Mouse (Mus musculus): ENCODE results near the gene Cyp8b1.
A peak's percentile ranks its signal among the peaks of the same experiment; 100 is the strongest.

Cyp8b1 gene

DNA sequence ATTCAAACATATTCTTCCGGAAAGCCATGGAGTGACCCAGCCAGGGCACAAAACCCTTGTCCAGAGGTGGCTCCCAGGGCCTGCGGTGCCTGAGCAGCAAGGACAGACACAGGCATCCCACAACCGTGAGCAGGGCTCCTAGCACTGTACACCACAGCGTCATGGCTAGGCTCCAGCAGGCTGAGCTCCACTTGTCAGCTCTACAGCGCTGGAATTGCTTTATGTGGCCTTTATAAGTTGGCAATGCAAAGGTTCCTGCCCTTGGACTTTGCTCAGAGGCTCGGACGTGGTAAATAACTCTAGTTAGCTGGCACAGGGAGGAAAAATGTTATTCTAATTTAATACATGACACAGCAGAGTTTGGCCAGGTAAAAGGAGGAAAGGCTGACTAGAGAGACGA is at the start of gene Cyp8b1:
Cyp8b1 (minus strand) TSS at position 204 of the 400 bp plus-strand sequence.
- DNase-seq (ENCODE audit: low read depth): no peak

DNA sequence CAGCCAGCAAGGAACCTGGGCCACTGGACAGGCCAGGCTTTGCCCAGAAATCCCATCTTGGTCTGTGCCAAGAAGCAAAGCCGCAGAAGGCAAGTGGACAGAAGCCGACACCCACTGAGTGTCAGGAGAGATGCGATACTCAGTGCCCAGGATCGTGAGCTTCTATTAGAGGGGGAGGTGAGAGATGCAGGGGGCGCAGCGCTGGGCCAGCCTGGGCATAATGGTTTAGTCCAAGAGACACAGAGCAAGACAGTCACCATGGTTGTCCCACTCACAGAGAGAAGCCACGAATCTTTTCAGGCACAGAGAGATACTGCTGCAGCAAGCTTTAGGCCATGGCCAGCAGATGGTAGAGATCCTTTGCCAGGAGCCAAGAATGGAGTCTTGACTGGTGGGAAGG is 48.8 kb upstream of the Cyp8b1 start:
- no peak for DNase-seq (ENCODE audit: low read depth)

DNA sequence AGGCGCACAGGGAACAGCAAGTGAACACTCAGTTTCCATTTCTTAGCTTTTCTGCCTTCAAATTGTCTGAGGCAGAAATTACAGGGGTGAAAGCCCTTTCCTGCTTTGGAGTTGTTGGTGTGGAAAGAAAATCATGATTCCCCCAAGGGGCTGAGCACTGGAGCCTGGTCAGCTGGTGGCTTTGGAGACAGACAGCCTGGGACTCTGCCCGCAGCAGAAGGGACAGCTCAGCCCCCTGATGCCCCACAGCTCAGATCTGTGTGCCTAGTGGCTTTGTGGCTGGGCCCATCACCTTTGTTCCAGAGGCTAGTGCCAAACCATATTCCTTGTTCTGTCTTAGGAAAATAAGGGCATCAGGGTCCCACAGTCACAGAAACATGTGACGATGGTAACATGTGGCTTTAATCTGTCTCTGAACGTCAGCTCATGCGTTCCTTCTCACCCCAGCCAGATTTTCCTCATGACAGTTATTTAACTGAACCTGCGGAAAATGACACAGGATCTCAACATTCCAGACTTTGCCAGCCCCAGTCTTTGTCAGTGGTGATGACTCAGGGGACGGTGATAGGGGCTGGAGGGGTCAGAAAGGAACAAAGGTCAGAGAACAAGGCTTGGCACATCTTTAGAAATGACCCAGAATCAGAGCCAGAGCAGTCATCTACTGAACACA is 44.0 kb upstream of the Cyp8b1 start:
- DNase-seq (ENCODE audit: low read depth): no peak

DNA sequence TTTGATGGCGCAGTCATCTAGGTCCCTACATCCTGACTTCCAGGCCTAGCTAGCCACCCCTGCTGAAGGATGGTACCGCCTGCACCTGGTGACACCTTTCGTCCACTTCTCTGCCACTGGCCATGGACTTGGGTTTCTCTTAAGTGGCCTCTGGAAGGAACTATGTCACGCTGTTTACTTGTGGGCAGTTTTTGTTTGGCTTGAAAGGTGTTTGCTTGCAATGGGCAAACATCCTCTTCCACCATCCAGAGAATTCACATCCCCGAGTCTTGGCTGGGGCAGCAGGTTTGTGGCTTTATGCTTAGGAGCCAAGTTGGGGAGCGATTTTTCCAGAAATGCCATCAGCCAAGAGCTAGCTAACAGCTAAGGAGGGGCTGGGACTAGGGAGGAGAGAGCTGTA is 36.5 kb upstream of the Cyp8b1 start:
- DNase-seq (ENCODE audit: low read depth): no peak

DNA sequence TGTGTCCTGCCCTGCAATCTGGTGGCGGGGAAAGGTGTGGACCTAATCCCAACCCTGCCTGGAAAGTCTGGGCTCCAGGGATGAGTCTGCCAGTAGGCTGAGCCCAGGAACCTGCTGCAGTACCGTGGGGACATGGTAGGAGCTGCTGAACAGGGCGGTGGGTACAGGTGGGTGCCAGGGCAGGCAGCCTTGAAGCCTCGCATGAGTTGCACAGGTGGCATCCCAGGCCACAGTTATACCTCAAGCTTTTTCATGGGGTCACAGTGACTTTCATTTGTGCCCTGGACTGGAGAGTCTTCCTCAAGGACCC is 35.0 kb upstream of the Cyp8b1 start:
- no peak for DNase-seq (ENCODE audit: low read depth)

DNA sequence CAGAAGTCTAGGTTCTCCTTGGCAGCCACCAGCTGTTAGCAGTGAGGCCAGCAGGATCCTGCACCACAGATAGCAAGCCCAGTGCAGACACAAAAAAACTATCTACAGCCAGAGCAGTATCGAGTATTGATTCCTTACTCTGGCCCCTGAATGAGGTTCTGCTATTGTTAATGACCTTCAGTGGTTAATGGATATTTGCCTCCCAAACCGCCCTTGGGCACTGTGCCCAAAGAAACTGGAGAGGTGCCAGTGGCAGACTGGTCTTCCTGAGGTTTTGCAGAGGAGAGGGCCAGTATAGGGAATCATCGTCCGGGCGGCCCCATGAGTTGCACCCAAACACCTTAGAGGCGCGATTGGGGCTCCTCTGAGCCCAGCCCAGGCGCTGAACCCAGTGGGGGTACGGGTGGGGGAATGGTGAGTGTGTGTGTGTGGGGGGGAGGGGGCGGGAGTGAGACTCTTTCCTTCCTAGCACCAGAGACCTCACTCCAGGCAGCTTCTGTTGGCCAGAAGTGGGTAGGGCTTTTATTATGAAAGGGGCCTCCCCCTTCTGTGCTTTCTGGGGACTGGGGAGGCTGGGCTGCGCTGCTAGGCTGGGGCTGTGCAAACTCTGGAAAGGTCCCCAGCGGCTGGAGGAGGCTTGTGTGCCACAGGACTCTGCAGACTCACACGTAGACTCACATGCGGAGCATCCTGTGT is 34.5 kb upstream of the Cyp8b1 start, which contains the start of gene Fam198a:
Fam198a (plus strand) TSS at position 571 of the 696 bp plus-strand sequence.
- DNase-seq (ENCODE audit: low read depth): no peak

DNA sequence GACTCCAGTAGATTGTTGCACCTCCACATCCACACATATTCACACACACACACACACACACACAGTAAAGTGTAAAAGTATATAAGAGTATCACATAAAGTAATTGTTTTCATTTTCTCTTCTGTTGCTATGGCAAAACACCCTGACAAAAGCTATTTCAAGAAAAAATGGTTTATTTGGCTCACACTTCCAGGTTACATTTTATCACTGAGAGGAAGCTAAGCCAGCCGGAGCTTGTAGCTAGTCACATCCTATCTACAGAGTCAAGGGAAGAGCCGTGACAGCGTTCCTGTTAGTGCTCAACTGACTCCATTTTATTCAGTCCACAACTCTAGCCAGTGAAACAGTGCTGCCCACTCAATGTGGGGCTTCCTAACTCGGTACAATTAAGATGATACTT is 32.3 kb upstream of the Cyp8b1 start:
- DNase-seq (ENCODE audit: low read depth): no peak

DNA sequence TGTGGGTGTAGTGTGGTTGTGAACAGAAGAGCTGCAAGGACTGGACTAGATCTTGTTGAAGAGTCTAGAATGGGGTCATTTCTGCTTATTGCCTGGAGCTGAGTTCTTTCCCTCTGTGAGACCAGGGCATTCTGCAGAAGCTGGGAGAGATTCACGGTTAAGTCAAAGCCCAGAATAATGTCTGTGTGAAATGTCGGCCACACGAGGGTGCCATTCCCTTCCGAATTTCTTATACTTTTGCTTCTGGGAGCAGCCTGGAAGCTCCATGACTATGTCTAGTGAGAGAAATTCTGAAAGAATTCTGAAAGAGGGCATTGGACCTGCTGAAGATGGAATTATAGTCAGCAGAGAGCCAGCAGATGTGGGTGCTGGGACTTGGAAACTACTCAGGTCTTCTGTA is 31.7 kb upstream of the Cyp8b1 start:
- DNase-seq (ENCODE audit: low read depth): no peak

DNA sequence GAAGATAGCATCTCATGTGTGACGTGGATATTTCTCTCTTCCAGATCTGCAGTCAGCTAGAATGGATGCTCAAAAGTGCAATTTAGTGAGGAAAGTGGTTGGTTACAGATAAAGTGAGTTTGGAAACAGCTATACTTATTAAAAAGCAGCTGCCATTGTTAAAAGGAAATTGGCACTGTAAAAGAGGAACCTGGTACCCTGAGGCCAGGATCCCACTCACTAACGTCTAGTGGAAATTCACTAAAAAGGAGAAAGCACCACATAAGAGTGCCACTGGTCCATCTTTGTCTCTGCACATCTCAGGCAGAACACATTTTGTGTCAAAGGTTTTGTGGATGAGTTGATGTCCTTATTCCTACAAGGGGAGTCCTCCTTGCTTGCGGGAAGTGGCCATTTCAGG is 27.5 kb upstream of the Cyp8b1 start:
- no peak for DNase-seq (ENCODE audit: low read depth)

DNA sequence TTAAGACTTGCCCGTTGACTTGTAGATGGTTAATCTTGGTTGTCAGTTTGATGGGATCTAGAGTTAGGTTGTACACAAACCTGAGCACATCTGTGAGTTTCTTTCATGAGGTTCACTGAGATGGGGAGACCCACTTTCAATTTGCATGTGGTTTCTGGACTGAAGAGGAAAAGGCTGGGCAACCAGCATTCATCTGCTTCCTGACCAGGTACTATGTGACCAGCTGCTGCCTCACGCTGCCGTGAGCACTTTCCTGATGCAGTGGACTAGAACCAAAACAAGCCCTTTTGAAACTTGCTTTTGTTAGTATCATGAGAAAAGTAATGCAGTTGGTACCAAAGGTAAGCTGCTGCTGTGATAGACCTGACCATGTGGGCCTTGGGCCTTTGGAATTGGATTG is 26.9 kb upstream of the Cyp8b1 start:
- DNase-seq (ENCODE audit: low read depth): no peak

DNA sequence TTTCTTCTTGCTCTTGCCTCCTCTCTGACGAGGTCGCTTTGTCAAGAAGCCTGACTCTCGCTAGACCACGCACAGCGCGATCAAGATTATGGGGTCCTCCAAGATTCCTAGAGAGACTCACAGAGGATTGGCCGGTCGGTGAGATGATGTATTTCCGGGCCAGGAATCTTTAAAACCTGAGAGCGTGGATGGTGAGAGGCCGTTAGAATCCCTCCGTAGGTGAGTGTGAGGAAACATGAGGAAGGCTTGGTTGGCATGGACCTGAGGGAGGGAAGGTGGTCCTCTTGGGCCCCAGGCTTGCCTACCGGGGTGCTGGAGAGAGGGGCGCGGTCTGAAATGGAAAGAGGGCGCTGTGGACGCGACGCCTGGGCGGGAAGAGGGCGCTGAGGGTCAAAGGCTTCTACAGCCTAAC is 21.8 kb upstream of the Cyp8b1 start:
- peak; percentile 54 for DNase-seq (ENCODE audit: low read depth)

DNA sequence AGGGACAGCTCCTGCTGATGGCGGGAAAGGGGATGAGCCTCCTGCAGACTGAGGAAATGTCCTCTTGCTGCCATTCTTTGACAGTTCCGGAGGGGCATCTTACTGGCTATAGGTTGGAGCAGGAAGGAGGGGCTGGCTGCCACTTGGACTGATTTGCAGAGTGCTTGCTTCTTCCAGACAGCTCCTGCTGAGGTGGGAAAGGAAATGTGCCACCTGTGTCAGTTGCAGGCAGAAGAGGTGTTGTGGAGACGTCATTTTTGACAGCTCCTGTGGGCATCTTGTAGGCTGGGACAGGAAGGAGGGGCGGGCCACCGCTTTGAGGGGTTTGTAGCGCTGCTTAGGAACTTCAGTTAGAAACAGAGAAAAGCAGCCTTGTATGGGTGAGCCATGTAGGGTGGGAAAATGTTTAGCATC is 21.4 kb upstream of the Cyp8b1 start:
- no peak for DNase-seq (ENCODE audit: low read depth)

DNA sequence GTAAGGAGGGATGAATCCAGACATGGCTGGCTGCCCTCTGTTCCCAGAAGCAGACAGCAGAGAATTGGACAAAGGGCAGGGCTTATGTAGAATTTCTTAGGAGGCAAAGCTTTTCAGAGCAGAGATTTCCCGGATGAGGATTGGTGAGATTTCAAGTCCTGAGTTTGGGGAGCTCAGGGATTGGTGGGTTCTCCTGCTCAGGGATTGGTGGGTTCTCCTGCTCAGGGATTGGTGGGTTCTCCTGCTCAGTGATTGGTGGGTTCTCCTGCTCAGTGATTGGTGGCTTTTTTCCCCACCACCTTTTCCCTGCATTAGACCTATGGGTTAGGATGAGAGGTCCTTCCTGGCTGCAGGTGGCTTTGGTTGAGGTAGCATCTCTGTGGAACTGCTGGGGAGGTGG is 20.8 kb upstream of the Cyp8b1 start:
- no peak for DNase-seq (ENCODE audit: low read depth)

DNA sequence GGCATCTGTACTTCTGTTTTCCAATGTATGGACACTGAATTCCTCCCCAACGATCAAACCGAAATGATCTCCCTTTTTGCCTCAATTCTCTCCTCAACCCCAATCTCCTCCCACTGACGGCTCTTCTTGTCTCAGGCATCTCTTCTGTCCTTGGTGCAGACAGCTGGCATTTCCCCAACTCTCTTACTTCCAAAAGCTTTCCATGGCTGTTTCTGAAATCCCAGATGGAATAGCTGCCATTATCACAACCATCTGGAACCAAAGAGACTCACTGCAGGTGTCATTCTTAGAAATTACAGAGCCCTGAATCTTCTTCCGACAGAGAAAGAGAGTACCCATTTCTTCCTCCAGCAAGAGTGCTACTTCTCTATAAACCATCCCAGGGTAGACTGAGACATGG is 18.8 kb upstream of the Cyp8b1 start:
- no peak for DNase-seq (ENCODE audit: low read depth)

DNA sequence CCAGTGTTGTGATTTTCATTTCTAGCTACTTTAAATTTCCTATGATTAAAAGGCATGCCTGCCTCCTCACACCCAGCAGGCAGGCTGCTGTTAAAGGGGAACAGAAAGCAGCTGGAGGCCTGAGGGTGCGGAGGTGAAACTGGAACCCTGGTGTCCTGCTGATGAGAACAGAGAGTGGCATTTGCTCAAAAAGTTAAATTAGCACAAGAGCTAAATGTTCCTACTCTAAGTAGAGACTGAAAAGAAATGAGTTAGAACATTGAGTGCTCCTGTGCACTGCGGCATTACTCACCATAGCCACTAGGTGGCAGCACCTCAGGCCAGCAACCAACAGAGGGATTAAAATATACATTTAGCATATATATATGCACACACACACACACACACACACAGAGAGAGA is 12.4 kb upstream of the Cyp8b1 start:
- peak; percentile 28 for DNase-seq (ENCODE audit: low read depth)

DNA sequence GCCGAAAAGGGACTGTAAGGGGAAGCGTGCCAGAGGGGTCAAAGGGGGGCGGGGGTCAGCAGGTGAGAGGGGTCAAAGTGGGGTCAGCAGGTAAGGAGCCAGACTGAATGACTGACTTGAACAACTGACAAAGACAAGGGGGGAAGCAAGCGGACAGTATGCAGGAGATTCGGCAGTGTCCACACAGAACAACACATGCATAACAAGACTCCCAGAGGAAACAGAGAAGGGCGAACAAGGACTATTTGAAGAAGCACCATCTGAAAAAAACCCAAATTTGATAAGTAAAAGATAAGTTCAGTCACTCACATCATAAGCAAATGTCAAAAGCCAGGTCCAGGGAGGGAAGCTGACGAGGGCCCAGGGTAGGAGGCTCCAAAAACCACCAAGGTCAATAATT is 11.6 kb upstream of the Cyp8b1 start:
- DNase-seq (ENCODE audit: low read depth): no peak

DNA sequence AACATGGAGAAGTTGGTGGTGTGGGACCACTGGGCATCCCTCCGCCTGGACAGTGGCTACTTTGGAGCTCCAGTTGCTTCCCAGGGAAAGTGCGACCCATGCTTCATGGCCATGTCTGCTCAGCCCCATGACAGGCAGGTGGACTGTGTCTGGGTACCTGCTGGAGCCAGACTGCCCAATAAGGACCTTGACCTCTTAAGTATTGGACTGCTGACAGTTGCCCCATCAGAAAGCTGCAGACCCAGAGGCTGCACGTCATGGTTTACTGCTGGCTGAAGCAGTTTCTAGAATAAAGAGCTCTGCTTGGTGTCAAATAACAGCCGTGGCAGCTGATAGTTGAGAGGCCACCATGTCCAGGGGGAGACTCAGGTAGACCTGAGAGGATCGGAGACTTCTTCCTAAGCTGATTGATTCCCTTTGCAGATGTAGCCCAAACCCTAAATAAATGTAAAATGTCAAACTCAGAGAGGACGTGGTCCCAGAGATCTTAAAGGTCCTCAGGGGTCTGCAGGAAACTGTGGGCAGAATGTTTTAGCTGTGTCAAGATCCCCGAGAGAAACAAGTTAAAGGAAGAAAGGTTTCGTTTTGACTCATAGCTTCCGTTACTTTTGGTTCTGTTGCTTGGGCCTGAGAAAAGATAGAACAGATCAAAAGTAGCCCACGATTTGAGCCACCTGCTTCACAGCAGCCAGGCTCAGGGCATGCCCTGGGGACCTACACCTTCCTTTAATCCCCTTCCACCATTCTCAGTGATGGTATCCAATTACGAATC is 10.7 kb upstream of the Cyp8b1 start:
- no peak for DNase-seq (ENCODE audit: low read depth)

DNA sequence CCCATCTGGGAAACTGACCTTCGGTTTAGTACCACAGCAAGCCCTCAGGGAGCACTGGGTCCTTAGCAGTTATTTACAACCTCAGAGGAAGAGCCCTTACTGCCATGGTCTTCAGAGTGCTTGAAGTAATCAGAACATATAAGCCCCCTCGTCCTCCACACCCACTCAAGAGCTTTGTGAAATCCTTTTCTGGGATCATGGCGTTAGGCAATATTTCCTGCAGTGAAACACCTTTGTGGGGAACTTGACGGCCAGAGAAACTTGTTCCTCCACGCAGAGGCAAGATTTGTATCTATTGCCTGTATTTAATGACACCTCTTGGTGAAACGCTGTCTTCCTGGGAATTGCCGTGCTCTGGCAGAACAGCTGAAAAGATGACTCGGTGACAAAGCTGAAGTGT is 9.9 kb upstream of the Cyp8b1 start:
- DNase-seq (ENCODE audit: low read depth): no peak

DNA sequence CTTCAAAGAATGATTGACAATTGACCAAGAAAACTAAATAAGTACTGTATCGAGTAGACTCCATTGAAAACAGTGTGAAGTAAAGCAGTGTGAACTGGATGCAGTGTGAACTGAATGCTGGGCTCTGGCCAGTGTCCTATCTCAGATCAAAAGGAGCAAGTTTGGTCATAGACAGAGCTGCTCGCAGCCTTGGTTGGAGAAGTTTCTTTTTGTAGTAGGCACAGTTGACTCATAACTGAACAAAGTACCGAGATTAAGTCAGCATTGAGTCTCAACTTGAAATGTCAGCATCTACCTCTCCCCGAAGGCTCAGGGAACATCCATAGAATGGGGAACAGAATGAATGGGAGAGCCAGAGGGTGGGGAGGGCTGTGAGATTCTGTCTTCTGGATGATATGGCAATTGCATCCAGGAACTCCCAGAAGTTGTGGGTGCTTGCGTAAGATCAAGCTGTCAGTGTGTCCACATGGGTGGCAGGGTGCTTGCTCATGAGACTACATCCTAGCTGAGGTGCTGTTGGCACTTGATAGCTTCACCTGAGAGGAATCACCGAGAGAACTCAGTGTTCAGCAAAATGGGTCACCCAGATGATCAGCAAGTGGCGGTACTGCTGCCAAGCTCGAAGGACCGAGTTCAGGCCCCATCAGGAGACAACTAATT is 8.9 kb upstream of the Cyp8b1 start:
- no peak for DNase-seq (ENCODE audit: low read depth)

DNA sequence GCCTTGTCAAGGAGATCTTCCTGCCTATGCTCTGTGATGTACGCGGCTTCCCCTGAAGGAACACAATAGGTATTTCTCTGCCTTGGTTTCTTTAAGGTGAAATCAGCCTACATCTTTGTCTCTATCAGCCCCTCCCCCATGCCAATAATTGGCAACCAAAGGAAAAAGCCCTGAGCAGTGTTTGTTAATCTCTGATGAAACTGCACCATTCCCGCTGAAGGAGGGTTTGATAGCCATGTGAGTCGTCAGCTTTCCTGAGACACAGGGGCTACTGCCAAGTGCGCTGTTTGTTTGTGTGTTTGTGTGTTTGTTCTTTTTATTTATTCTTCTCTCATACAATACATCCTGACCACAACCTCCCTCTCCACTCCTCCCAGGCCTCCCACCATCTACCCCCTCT is 7.8 kb upstream of the Cyp8b1 start:
- DNase-seq (ENCODE audit: low read depth): no peak

DNA sequence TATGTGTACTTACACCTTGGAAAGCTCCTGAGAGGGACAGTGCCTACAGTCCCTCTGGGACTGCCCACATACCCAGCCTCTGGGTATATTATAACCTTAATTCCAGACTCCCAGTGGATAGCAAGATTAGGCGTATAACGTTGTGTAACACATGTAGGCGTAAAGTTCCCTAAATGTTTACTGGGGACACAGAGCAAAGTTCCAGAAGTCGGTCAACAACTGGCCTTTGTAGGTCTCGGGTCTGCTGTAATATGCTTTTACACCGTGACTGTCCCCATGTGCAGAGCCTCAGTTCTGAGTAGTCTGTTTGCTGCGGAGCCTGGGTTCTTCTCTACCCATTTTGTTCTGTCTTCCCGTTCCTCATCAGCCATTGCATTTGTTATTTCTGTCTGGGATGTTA is 7.3 kb upstream of the Cyp8b1 start:
- DNase-seq (ENCODE audit: low read depth): no peak

DNA sequence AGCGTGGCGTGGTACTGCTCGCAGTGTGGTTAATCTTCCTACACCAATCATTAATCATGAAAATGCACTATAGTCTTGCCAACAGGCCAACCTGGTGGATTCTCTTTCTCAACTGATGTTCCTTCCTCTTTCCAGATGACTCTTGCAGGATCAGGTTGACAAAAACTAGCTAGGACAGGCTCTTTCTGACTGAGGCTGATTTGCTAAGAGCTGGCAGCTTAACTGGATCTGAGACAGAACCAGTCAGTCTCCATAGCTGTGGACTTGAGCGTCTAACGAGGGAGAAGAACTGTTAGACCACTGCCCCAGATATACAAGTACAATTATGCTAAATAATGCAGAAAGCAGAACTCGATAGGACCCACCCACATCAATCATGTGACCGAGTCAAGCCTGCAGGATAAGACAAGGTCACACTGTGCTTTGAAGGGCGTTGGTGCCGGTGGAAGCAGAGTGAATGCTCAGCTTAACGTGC is 3.0 kb upstream of the Cyp8b1 start:
- DNase-seq (ENCODE audit: low read depth): no peak

DNA sequence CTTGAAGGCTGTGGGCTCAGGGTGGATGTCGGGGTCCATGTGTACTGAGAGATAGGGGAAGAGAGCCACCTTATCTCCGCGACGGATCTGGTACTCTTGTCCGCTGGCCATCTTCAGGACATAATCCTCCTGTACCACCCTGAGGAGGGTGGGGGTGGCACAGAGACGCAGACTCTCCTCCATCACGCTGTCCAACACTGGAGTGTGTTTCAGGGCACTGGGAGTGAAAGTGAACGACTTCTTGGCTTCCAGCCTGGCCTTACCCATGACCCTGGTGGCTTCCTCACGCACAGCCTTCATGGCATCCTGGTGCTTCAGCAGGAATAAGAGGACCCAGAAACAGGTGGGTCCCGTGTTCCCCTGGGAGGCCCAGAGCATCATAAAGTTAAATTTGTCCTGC is 1.0 kb downstream of the Cyp8b1 start:
- no peak for DNase-seq (ENCODE audit: low read depth)
